Mouse (Mus musculus) gastrocnemius, postnatal 4 days (tissue): ENCODE measurements at regions not wholly inside any gene's neighbourhood (a gene's known extent, or its start where the extent isn't known, plus 50 kb on each side); places are given as distances from the start of the nearest gene placed in this dataset.

Experiments
- DNase-seq, 2 experiments: peaks; one replicate each; pipeline ENCODE4 v3.0.0; 2021 to 2022; ENCODE audit warnings: low spot score in 2 of 2, mixed read lengths in 2 of 2

DNA sequence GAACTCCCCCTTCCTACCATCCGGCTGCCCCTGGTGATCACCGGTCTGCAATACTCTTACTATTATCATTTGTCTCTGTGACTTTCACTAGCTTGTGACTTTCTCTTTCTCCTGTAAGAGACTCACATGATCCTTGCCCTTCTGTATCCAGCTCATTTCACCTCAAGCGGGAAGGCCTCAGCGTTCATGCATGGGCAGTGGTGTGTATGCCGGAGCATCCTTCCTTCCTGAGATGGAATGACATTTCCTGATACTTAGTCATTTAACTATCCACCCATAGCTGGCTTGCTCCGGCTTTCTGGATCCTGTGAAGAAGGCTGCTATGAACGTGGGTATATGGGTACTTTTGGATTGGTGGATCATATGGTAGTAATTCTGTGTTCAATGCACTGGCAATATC, 194.1 kb downstream of the Fgf9 start:
- no peak for DNase-seq

DNA sequence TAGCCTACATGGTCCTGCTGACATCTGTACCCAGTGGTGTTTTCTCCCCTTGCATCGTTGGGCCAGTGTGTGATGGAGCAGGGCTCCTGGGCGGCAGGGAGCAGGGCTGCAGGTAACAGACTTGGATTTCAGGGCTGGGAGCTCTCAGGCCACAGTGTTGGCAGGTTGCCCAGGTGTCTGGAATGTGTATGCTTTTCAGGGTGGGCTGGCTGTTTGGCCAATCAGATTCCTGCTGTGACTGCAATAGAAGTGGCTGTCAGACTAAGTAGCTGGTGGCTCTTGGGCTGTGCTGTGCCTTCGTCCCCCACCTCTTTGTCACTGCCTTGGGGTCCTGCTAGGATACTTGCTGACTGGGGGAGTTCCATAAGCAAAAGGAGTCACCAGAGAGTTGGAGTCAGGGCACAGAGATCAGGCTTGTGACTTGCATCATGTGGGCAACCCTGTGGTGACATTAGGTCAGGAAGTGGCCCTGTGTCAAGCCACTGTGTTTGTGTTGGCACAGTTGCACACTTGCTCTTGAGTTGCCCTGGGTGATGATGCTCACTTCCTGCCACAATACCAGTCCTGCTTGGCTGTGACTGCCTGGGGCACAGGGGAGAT, 183.1 kb downstream of the Fgf9 start:
- peak in 1 of 2 experiments; percentile 17 for DNase-seq

DNA sequence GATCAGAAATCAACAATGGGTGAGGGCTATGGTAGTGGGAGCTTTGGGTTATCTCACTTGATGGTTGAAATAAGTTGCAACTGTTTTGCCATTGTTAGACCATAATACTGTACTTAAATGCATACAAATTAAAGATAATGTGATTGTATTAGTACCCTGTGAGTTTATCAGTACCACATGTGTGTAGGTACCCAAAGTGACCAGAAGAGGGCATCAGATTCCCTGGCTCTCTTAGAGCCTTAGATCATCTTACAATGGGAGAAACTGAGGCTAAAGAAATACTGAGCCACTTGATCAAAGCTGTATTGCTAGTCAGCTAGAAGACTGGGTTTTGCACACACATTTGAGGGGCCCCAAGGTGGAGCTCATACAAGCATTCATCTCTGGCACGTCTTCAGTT, 155.5 kb downstream of the Fgf9 start:
- DNase-seq, result no peak

DNA sequence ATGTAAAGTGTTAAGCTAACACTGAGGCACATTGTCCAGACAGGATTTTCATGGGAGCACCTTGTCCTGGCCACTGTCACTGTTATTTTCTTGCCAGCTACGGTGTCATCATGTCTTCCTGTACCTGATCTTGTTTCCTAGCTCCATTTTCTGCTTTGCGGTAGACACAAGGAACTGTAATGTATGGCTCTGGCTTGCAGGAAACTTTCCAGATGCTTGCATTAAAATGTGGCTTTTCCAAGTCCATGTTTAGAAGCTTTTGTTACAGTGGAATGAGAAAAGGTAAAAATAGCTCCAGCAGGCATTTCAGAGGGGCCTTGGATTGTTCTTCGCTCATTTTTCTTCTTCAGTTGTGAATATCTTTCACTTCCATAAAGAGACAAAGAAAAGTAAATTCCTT, 154.1 kb downstream of the Fgf9 start:
- no peak for DNase-seq

DNA sequence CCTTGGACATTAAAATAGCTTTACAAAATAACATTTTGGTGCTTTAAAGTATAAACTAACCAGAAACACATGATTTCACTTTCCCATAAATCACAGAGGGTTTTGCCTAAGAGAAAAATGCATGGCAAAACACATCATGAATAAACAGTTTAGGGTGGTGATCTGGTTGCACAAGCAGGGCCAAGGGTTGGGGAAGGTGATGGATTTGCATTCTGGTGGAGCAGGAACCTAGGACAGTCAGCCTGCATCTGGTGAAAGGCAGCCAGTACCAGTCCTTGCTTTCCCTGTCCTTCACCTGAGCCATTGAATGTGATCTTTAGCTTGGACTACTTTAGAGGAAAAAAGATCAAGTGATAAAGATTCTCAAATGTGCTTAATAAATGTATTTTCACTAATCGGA, 138.1 kb downstream of the Fgf9 start:
- DNase-seq, result no peak

DNA sequence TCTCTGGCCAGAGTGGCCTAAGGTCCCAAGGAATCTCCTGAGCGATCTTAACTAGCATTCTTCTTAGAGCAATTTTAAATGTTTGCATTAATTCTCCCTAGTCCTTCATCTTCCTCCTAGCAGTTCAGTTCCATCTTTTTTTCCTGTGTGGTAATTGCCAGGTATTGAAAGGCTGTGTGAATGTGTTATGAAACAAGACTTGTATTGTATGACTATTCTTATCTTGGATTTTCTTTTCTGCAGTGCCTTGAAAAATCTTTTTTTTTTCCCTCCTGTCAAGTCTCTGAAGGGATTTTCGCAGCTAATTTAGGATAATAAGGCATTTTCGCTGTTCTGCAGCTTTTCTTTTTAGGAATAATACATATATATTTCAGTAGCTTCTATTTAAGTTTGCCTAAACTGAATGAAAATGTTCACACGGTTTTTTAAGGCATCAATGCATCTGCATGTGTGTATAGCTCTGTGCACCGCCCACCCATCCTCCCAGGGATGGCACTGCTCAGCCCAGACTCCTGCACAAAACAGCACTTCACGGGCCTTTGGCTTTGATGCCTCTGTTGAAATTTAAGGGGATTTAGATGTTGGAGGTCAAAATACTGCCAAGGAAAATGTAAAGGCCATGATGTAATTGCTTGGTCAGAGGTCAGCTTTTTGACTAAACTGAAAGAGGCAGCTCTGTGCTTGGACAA, 132.4 kb downstream of the Fgf9 start:
- no peak for DNase-seq

DNA sequence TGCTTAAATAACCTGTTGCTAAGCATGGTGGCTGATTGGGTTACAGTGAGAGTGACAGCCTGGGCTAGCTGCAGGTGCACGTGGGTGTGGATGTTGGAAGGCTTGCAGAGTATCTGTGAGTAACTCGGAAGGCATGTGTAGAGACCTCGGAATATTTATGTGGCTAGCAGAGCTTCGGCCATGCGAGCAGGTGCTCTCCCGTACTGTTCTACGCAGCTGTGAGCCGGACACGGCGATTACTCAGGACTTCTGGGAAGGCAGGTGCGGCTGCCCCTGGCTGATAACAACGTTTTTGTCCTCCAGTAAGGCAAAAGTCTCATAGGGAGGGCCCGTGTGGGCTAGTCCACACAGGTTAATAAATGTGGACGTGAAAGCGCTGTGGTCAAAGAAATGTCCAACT, 119.6 kb downstream of the Fgf9 start:
- no peak for DNase-seq

DNA sequence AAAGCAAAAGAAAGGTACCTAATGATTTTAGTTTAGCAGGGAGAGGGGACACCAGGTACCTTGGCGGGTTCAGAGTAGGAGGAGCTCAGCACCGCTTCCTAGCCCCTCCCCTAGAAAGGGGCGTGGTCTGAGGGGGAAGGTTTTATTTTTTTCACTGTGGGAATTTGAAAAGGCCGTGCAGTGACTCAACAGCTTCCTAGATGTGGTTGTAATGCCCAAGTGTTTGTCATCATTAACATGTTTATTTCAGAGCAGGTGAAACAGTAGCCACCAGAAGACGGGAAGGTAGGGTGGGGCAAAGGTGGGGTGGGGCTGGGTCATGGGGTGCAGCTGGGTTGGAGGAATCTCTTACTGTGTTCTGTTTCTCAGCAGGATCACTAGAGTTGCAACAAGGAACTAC, 112.5 kb downstream of the Fgf9 start:
- DNase-seq, result no peak

DNA sequence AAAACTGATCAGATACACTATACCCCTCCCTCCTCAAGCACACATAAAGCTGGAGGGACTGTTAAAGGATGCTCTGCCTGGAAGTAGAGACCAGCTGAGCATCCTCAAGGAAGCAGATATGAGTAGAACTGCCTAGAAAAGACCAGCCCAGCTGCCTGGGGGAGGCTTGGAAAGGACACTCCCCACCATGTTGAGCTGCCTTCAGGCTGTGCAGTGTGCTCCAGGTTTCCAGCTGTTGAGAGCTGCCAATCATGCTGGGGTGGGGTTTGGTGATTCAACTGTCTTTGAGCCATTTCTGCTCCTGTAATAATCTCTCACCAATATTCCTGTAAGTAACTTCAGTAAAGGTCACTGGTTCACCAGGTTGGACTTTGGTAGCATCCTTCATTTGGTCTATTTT, 110.4 kb downstream of the Fgf9 start:
- no peak for DNase-seq

DNA sequence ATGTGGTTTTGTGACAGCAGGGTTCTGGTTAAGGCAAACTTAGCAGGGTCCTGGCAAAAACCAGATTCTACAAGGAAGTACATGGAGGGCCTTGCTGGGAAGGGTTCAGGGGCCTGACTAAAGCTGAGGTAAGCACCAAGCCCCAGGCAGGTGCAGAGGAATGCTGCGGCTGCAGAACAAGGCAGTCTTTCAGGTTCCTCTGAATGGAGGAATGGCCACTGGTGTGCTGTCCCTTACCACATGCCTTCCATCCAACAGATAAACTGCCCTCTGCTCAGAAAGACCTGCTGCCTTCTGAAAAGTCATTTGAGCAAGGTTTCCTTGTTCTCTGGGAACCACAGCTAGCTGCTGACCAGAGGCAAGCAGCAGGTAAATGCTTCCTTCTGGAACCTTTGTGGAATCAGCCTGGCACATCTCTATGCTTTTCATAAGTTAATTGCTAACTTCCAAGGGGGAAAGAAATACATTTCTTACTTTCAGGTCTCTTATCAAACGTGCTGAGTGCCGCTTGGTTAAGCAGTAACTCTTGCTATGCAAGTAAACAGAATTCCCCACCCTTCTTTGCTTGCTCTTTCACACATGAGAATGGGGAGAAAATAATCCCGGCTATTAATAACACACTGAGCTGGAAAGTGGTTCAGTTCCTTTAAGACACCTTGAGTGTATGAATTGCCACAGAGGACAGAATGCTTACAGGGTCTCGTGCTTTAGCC, 105.5 kb downstream of the Fgf9 start:
- DNase-seq, result no peak

DNA sequence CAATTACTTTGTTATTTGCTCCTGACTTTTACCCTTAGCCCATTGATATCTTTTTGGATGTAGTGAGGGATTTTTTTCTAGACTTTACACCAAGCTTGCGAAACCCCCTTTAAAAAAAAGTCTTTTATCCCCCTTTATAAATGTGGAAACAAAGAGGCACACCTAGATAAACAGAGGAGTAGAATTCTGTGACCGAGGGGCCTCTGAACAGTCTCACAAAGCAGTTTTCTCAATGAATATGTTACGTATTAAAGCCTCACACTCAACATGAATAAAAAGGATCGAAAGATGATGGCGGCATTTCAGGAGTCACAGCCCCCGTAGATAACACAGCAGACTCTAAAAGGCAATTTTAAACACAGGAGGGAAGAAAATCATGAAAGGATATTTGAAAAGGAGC, 104.2 kb downstream of the Fgf9 start:
- DNase-seq, result no peak

DNA sequence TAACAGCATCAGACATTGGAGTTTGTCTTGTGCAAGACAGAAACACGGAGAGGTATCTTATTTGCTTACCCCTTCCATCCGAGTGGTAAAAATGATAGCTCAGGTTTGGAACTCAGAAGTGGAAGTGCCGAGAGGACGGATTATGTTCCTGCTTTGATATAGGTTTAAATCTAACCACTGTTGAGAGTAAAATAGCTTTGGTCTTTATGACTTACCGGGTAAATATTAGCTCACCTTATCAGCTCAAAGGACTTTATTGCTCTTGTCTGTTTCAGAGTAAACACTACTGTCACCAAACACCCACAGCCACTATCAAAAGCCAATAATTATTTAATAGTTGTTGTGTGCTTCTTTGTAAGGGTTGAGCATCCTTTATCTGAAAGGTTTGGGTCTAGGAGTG, 98.6 kb downstream of the Fgf9 start:
- DNase-seq, result no peak
